Mouse (Mus musculus) midbrain, embryonic 14.5 days (tissue): Measurements from ENCODE around the gene Hhat. TPM values are rescaled to one million over a fixed set of nuclear protein-coding genes. Genes with fewer than 3 reads are reported as not detected.

ENCODE experiments used
- ATAC-seq: fragments of 200-750 bp; cut with Nextera tagmentation; 2 replicates; pipeline ENCODE4 v1.8.0; 2017; ENCODE audit warnings: moderate number of reproducible peaks, moderate library complexity; ENCODE audit not compliant: low FRiP score, low TSS enrichment
- DNase-seq: peaks from one replicate; pipeline ENCODE4 v3.0.0-alpha.2; 2015
- H3K27ac ChIP-seq: fragments of 300-500 bp; sonication (generic); replicated peaks from 2 replicates; pipeline ENCODE4 v1.5.1; 2014; ENCODE audit warnings: mild to moderate bottlenecking, low read depth, low read length, moderate library complexity
- H3K27me3 ChIP-seq: fragments of 300-500 bp; sonication (generic); 2 replicates; pipeline ENCODE4 v1.6.1; 2014; ENCODE audit warnings: low read length, control low read depth, mixed read lengths; ENCODE audit not compliant: control insufficient read depth, insufficient read depth
- H3K36me3 ChIP-seq: fragments of 300-500 bp; sonication (generic); 2 replicates; pipeline ENCODE4 v1.6.1; 2014; ENCODE audit warnings: low read length, control low read depth; ENCODE audit not compliant: control insufficient read depth, insufficient read depth
- H3K4me1 ChIP-seq: fragments of 300-500 bp; sonication (generic); 2 replicates; pipeline ENCODE4 v1.6.1; 2014; ENCODE audit warnings: mild to moderate bottlenecking, antibody characterized with exemption, low read length, control low read depth; ENCODE audit not compliant: control insufficient read depth, insufficient read depth
- H3K4me2 ChIP-seq: fragments of 300-500 bp; sonication (generic); 2 replicates; pipeline ENCODE4 v1.6.1; 2014; ENCODE audit warnings: mild to moderate bottlenecking, low read length, moderate library complexity
- H3K4me3 ChIP-seq: fragments of 300-500 bp; sonication (generic); replicated peaks from 2 replicates; pipeline ENCODE4 v1.5.1; 2014; ENCODE audit warnings: low read depth, low read length
- H3K9ac ChIP-seq: fragments of 300-500 bp; sonication (generic); replicated peaks from 2 replicates; pipeline ENCODE4 v1.6.1; 2014; ENCODE audit warnings: mild to moderate bottlenecking, low read length, moderate library complexity
- H3K9me3 ChIP-seq: fragments of 300-500 bp; sonication (generic); 2 replicates; pipeline ENCODE4 v1.6.1; 2016; ENCODE audit warnings: low read length, control low read depth, mixed read lengths; ENCODE audit not compliant: control insufficient read depth
- WGBS: fragments of 180-500 bp; shearing (Covaris S2); extraction: QIAGEN DNeasy Blood & Tissue Kit; methylation state at CpG from one replicate; pipeline ENCODE4 v1.1.7; 2014; 5-methylcytosine and 5-hydroxymethylcytosine counted together
- polyA plus RNA-seq: library from polyadenylated mRNA; unstranded; fragments of >200 nt; fragmentation: Nextera tagmentation; extraction: Ambion mirVana; gene quantifications from 2 replicates; pipeline ENCODE4 v1.2.1, GENCODE M21; 2014

Gene Hhat
- polyA plus RNA-seq, 1 experiment from 2014 or later: 4.5 TPM

DNA sequence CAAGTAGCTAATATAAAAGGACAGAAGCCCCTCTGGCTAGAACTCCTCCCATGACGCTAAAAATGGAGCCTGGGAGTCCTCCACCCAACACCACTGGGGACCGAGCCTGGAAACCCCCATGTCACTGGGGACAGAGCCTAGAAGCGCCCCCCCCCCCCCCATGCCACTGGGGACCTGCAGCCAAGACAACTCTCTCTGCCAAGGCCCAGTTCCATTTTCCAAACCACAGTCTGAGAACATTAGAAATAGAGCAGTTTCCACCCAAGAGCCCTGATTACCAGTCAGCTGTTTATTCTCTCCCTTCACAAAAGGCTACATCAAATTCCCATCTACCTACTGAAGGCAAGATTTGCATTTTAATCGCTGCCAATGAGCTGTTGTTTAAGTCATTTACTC lies 21.0 kb downstream of the Hhat start:
- no peak overlapping the region for H3K4me3 ChIP-seq
- no peaks in the 10 kb centered on the region for H3K27me3 ChIP-seq
- H3K36me3 ChIP-seq: no peaks in the 10 kb centered on the region
- no peaks in the 10 kb centered on the region; the same call in 1 of the 2 replicates for H3K4me1 ChIP-seq
- no peak for DNase-seq
- no peak overlapping the region for H3K9ac ChIP-seq
- 68% methylated on average over 4 of the region's 4 CpGs for WGBS
- no peak for ATAC-seq
- no peak overlapping the region for H3K4me2 ChIP-seq
- no peaks in the 10 kb centered on the region for H3K9me3 ChIP-seq
- no peak overlapping the region for H3K27ac ChIP-seq

DNA sequence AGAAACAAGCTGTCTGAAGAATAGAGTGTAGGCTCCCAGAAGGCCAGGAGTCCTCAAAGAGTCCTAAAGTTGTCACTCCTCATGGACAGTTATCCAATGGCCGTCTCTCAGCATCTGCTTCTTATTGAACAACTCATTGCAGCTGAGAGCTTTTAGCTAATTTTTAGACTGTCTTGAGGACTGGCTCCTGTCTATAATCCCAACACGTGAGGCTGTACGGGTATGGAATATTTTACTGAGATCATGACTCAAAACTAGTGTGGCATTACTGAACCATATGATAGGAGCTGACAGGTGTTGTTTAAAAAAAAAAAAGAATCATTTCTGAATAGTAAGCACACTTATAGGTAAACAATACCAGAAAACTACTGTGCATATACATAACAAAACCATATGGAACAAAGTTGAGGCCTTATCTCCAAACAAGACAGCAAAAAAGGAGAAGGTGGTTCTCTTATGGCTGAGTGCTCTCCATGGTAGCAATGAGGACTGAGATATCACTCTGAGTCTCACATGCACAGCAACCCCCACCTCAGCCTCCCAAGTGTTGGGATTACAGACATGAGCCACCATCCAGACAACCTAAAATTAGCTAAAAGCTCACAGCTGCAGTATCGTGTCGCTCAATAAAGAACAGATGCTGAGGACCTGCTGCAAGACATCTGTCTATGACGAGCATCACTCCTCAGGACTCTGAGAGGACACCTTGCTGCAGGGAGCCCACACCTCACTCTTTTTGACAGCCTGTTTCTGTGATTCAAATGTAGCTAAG lies 21.6 kb downstream of the Hhat start:
- Histone ChIP-seq H3K9ac (no peak overlapping the region), H3K27ac (no peak overlapping the region), H3K4me2 (no peak overlapping the region), H3K4me3 (no peak overlapping the region), H3K36me3 (no peaks in the 10 kb centered on the region), H3K4me1 (no peaks in the 10 kb centered on the region; the same call in 1 of the 2 replicates), H3K9me3 (no peaks in the 10 kb centered on the region), H3K27me3 (no peaks in the 10 kb centered on the region)
- DNase-seq: no peak
- no peak for ATAC-seq
- 88% methylated on average over 6 of the region's 6 CpGs for WGBS

- no peaks in the 10 kb centered on the region for H3K9me3 ChIP-seq
- H3K36me3 ChIP-seq: no peaks in the 10 kb centered on the region
- no peak overlapping the region for H3K4me3 ChIP-seq
- DNase-seq (no peak), ATAC-seq (no peak)
- no peaks in the 10 kb centered on the region for H3K4me1 ChIP-seq
- WGBS: 78% methylated on average over 6 of the region's 6 CpGs
- no peak overlapping the region for H3K9ac ChIP-seq
- no peaks in the 10 kb centered on the region for H3K27me3 ChIP-seq
- no peak overlapping the region for H3K27ac ChIP-seq
- no peak overlapping the region for H3K4me2 ChIP-seq
Observed at GRCm38 (mm10) chr1:192746201-192746600, 24.8 kb downstream of the Hhat start.

- Histone ChIP-seq H3K4me1 (no peaks in the 10 kb centered on the region), H3K9me3 (no peaks in the 10 kb centered on the region), H3K4me3 (no peak overlapping the region), H3K27ac (no peak overlapping the region), H3K9ac (no peak overlapping the region), H3K4me2 (no peak overlapping the region), H3K27me3 (no peaks in the 10 kb centered on the region), H3K36me3 (no peaks in the 10 kb centered on the region)
- ATAC-seq (no peak), DNase-seq (no peak)
- WGBS: 8% methylated on average over 16 of the region's 16 CpGs
Observed at GRCm38 (mm10) chr1:192745240-192746101, 25.6 kb downstream of the Hhat start.

GRCm38 (mm10) chr1:192744880-192745239 lies 26.2 kb downstream of the Hhat start:
- Histone ChIP-seq H3K9me3 (no peaks in the 10 kb centered on the region), H3K36me3 (no peaks in the 10 kb centered on the region), H3K4me1 (no peaks in the 10 kb centered on the region), H3K27ac (no peak overlapping the region), H3K4me2 (no peak overlapping the region), H3K4me3 (no peak overlapping the region), H3K9ac (no peak overlapping the region), H3K27me3 (no peaks in the 10 kb centered on the region)
- DNase-seq (no peak), ATAC-seq (no peak)
- WGBS: 71% methylated on average over 3 of the region's 3 CpGs

DNA sequence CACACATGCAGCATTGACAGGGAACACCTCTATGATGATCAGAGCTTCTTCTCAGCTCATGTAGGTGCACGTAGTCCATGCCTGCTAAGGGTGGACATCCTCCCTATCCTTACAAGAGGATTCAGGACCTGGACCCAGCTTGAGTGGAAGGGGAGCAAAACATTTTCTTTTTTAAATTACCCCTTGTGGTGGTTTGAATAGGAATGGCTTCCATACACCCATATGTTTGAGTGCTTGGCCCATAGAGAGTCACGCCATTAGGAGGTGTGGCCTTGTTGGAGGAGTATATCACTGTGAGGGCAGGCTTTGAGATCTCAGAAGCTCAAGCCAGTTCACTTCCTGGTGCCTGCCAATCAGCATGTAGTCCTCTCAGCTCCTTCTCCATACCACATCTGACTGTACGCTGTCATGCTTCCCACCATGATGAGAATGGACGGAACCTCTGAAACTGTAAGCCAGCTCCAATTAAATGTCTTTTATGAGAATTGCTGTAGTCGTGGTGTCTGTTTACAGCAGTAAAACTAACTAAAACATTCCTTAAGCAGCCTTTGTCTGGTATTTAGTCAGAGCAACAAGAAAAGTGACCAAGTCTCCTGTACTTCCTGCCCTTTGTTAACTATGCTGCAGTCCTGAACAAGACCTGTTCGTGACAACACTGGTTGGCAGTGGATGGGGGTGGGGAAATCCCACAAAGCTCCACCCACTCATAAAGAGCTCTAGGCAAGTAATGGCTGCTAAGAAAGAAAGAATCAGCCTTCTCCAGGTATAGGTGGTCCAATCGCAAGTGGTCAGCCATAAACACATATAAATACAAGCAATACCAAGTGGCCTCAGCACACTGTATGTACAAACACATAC lies 28.4 kb downstream of the Hhat start:
- H3K27ac ChIP-seq: no peak overlapping the region
- no peak overlapping the region for H3K4me2 ChIP-seq
- no peak for ATAC-seq
- no peak overlapping the region for H3K9ac ChIP-seq
- no peaks in the 10 kb centered on the region for H3K4me1 ChIP-seq
- no peak overlapping the region for H3K4me3 ChIP-seq
- DNase-seq: no peak
- no peaks in the 10 kb centered on the region for H3K36me3 ChIP-seq
- H3K27me3 ChIP-seq: no peaks in the 10 kb centered on the region
- WGBS: 80% methylated on average over 7 of the region's 7 CpGs
- no peaks in the 10 kb centered on the region for H3K9me3 ChIP-seq

GRCm38 (mm10) chr1:192741896-192742295 lies 29.1 kb downstream of the Hhat start:
- no peaks in the 10 kb centered on the region for H3K4me1 ChIP-seq
- 94% methylated on average over 2 of the region's 2 CpGs for WGBS
- DNase-seq (no peak), ATAC-seq (no peak)
- no peak overlapping the region for H3K9ac ChIP-seq
- no peak overlapping the region for H3K4me2 ChIP-seq
- H3K4me3 ChIP-seq: no peak overlapping the region
- no peaks in the 10 kb centered on the region for H3K9me3 ChIP-seq
- H3K36me3 ChIP-seq: no peaks in the 10 kb centered on the region
- no peaks in the 10 kb centered on the region for H3K27me3 ChIP-seq
- no peak overlapping the region for H3K27ac ChIP-seq

DNA sequence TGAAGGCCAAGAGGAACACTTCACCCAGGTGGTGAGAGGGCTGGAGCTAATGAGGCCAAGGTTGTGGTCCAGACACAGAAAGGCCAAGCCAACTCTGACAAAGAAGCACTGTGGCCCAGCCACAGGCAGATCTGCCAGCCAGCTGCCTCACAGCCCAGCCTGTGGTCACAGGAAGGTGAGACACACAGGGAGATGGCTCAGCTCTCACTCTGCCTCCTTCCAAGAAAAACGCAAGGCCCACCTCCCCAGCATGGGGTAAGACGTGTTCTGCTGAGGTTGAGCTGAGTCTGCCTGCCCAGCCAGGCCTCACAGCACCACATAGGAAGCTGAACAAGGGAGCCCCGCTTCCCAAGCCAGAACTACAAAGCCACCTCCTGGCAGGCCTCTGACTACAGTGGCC lies 34.5 kb downstream of the Hhat start:
- no peaks in the 10 kb centered on the region for H3K27me3 ChIP-seq
- no peak overlapping the region for H3K9ac ChIP-seq
- WGBS: 59% methylated on average over 3 of the region's 3 CpGs
- no peak overlapping the region for H3K27ac ChIP-seq
- no peak overlapping the region for H3K4me2 ChIP-seq
- no peak overlapping the region for H3K4me3 ChIP-seq
- no peaks in the 10 kb centered on the region for H3K4me1 ChIP-seq
- DNase-seq (no peak), ATAC-seq (no peak)
- no peaks in the 10 kb centered on the region for H3K36me3 ChIP-seq
- H3K9me3 ChIP-seq: no peaks in the 10 kb centered on the region
